ENCODE assay signal across 20 mouse cellular contexts in the genomic region with DNA sequence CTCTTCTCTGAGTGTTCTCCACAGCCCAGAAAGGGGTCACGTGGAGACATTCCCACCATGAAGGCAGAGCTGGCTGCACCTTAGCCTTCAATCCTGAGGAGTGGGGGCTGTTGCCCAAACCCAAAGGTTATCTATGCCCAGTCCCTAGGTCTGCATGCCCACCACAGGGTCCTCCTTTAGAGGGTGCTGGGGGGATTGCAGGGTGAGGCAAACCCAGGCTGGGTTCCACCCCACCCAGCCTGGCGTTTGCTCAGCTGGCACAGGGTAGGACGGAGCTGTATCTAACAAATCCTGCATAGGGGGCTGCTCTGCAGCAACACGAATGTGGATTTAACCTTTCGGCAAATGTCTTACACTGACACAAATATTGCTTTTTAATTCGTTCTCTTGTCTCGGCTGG. TPM values are rescaled to one million over a fixed set of nuclear protein-coding genes. Genes with fewer than 3 reads are reported as not detected.
DNase-seq lines count a peak whose midpoint lies in the region; ATAC-seq lines count a peak whose summit lies in the region.
"Had no signal": no experiment of that assay in that cellular context is flagged by ENCODE, and none has a peak within 500 bp of the region (broad histone marks: within the 10 kb centered on the region; RNA-seq: fewer than 3 reads in every experiment).

No protein-coding gene starts in this region.

- no peak overlapping the region for H3K4me3 ChIP-seq in forebrain, embryonic 13.5 days
- no peak overlapping the region for H3K4me3 ChIP-seq in forebrain, embryonic 16.5 days (replicated peaks; ENCODE audit: low read length)
- H3K4me3 ChIP-seq in kidney, embryonic 15.5 days (replicated peaks): no peak overlapping the region
- no peak overlapping the region for H3K4me3 ChIP-seq in neural tube, embryonic 13.5 days
- H3K4me3 ChIP-seq in neural tube, embryonic 15.5 days (replicated peaks): no peak overlapping the region
- H3K4me3 ChIP-seq: lung, embryonic 15.5 days; myocyte had no signal

- no peaks in the 10 kb centered on the region for H3K9me3 ChIP-seq in forebrain, embryonic 13.5 days (replicated peaks)
- no peaks in the 10 kb centered on the region for H3K9me3 ChIP-seq in forebrain, embryonic 16.5 days (ENCODE audit: control insufficient read depth, low read length)
- no peaks in the 10 kb centered on the region for H3K9me3 ChIP-seq in kidney, embryonic 15.5 days (replicated peaks)
- H3K9me3 ChIP-seq in neural tube, embryonic 13.5 days: no peaks in the 10 kb centered on the region
- no peaks in the 10 kb centered on the region for H3K9me3 ChIP-seq in neural tube, embryonic 15.5 days (replicated peaks)
- H3K9me3 ChIP-seq: lung, embryonic 15.5 days had no signal

- WGBS in forebrain, embryonic 13.5 days: 67% methylated on average over 7 of the region's 7 CpGs
- WGBS in forebrain, embryonic 16.5 days: 56% methylated on average over 7 of the region's 7 CpGs
- WGBS in kidney, embryonic 15.5 days: 67% methylated on average over 7 of the region's 7 CpGs
- WGBS in neural tube, embryonic 13.5 days: 64% methylated on average over 7 of the region's 7 CpGs
- 75% methylated on average over 7 of the region's 7 CpGs for WGBS in neural tube, embryonic 15.5 days

- H3K4me2 ChIP-seq in forebrain, embryonic 13.5 days: no peak overlapping the region
- no peak overlapping the region for H3K4me2 ChIP-seq in forebrain, embryonic 16.5 days (ENCODE audit: low read length)
- no peak overlapping the region for H3K4me2 ChIP-seq in kidney, embryonic 15.5 days
- H3K4me2 ChIP-seq in neural tube, embryonic 13.5 days: no peak overlapping the region
- no peak overlapping the region for H3K4me2 ChIP-seq in neural tube, embryonic 15.5 days
- H3K4me2 ChIP-seq: lung, embryonic 15.5 days had no signal

- H3K36me3 ChIP-seq in forebrain, embryonic 13.5 days (ENCODE audit: poor library complexity, severe bottlenecking): no peaks in the 10 kb centered on the region
- H3K36me3 ChIP-seq in forebrain, embryonic 16.5 days (ENCODE audit: control insufficient read depth, insufficient read depth): no peaks in the 10 kb centered on the region
- no peaks in the 10 kb centered on the region for H3K36me3 ChIP-seq in kidney, embryonic 15.5 days
- H3K36me3 ChIP-seq in neural tube, embryonic 13.5 days: no peaks in the 10 kb centered on the region
- no peaks in the 10 kb centered on the region for H3K36me3 ChIP-seq in neural tube, embryonic 15.5 days
- H3K36me3 ChIP-seq: lung, embryonic 15.5 days had no signal

- no peak for DNase-seq in kidney, postnatal 14 days
- DNase-seq in liver: no peak
- DNase-seq: adrenal gland, postnatal 14 days; cerebellum, adult 2 months; cerebellum, postnatal 25 days; heart, adult 18-20 months; heart, postnatal 36 days; kidney, adult 9 months; kidney, postnatal 36 days had no signal

- 0 out of 2 replicates have a peak overlapping the region, but pooled peaks have one; percentile 92 for H3K27ac ChIP-seq in forebrain, embryonic 13.5 days
- no peak overlapping the region; the same call in 1 of the 2 replicates for H3K27ac ChIP-seq in forebrain, embryonic 16.5 days (ENCODE audit: low read length)
- no peak overlapping the region for H3K27ac ChIP-seq in kidney, embryonic 15.5 days
- H3K27ac ChIP-seq in neural tube, embryonic 13.5 days (replicated peaks): 0 out of 2 replicates have a peak overlapping the region, but pooled peaks have one; percentile 86
- H3K27ac ChIP-seq in neural tube, embryonic 15.5 days (replicated peaks): no peak overlapping the region
- H3K27ac ChIP-seq: hindbrain, postnatal 0 days; liver, embryonic 14.5 days; lung, embryonic 15.5 days had no signal

- H3K9ac ChIP-seq in forebrain, embryonic 13.5 days: no peak overlapping the region
- no peak overlapping the region for H3K9ac ChIP-seq in forebrain, embryonic 16.5 days (replicated peaks; ENCODE audit: low read depth, low read length)
- H3K9ac ChIP-seq in kidney, embryonic 15.5 days: no peak overlapping the region
- H3K9ac ChIP-seq in neural tube, embryonic 13.5 days: no peak overlapping the region
- no peak overlapping the region for H3K9ac ChIP-seq in neural tube, embryonic 15.5 days (replicated peaks)
- H3K9ac ChIP-seq: liver, embryonic 14.5 days; lung, embryonic 15.5 days had no signal

- H3K4me1 ChIP-seq in forebrain, embryonic 13.5 days: peaks cover 67% of the 10 kb centered on the region
- peaks cover 47% of the 10 kb centered on the region for H3K4me1 ChIP-seq in forebrain, embryonic 16.5 days (replicated peaks; ENCODE audit: control insufficient read depth, insufficient read depth, low read length)
- peaks cover 13% of the 10 kb centered on the region; the same call in 1 of the 2 replicates for H3K4me1 ChIP-seq in kidney, embryonic 15.5 days
- peaks cover 73% of the 10 kb centered on the region for H3K4me1 ChIP-seq in neural tube, embryonic 13.5 days (replicated peaks)
- peaks cover 38% of the 10 kb centered on the region for H3K4me1 ChIP-seq in neural tube, embryonic 15.5 days
- H3K4me1 ChIP-seq: lung, embryonic 15.5 days had no signal

- no peak for ATAC-seq in forebrain, embryonic 13.5 days
- ATAC-seq in forebrain, embryonic 16.5 days: no peak
- ATAC-seq in kidney, embryonic 15.5 days (replicated peaks; ENCODE audit: low FRiP score): 0 out of 2 replicates have a peak, but pooled peaks have one; percentile 9
- no peak for ATAC-seq in neural tube, embryonic 13.5 days (ENCODE audit: low read depth)
- no peak for ATAC-seq in neural tube, embryonic 15.5 days (ENCODE audit: low FRiP score)
- ATAC-seq: CD4-positive, CD25-positive, alpha-beta regulatory T cell, adult 4 months; intestine, embryonic 16.5 days had no signal

- H3K27me3 ChIP-seq in forebrain, embryonic 13.5 days: peaks cover 52% of the 10 kb centered on the region
- H3K27me3 ChIP-seq in forebrain, embryonic 16.5 days (replicated peaks; ENCODE audit: control insufficient read depth, insufficient read depth, low read length): no peaks in the 10 kb centered on the region
- H3K27me3 ChIP-seq in kidney, embryonic 15.5 days: peaks cover 36% of the 10 kb centered on the region; the same call in 1 of the 2 replicates
- H3K27me3 ChIP-seq in neural tube, embryonic 13.5 days: 0 out of 2 replicates have a peak, but pooled peaks cover 9% of the 10 kb centered on the region
- peaks cover 4% of the 10 kb centered on the region; the same call in 1 of the 2 replicates for H3K27me3 ChIP-seq in neural tube, embryonic 15.5 days (replicated peaks)

RNA-seq across cellular contexts. Expression of a gene that starts 29.2 kb away (rescaled TPM):
- 8.0 and 9.9 TPM in 2 replicates for polyA plus RNA-seq in forebrain, embryonic 13.5 days (2015; fragmentation: Nextera tagmentation; extraction: Ambion mirVana)
- 6.4 TPM in 2 replicates for polyA plus RNA-seq in forebrain, embryonic 16.5 days (2015; fragmentation: Nextera tagmentation; extraction: Ambion mirVana)
- polyA plus RNA-seq in kidney, embryonic 15.5 days (2015; fragmentation: Nextera tagmentation; extraction: Ambion mirVana): 5.5 and 35.4 TPM in 2 replicates
- polyA plus RNA-seq in neural tube, embryonic 13.5 days (2015; fragmentation: Nextera tagmentation; extraction: Ambion mirVana): 69.6 and 98.6 TPM in 2 replicates
- polyA plus RNA-seq in neural tube, embryonic 15.5 days (2015; fragmentation: Nextera tagmentation; extraction: Ambion mirVana): 8.6 and 10.4 TPM in 2 replicates
- polyA plus RNA-seq: CD4-positive, CD25-positive, alpha-beta regulatory T cell, adult 4 months; myocyte had no signal

Comparison
In these comparisons a context has a peak if more than half of its experiments do, and no peak if none do; other contexts are left out.
1. H3K27ac ChIP-seq: peak in forebrain, embryonic 13.5 days (single experiment) and neural tube, embryonic 13.5 days (single experiment); none in forebrain, embryonic 16.5 days (single experiment), kidney, embryonic 15.5 days (single experiment) and neural tube, embryonic 15.5 days (single experiment).